Mouse (Mus musculus): ENCODE results near the gene Ptpre.

GRCm38 (mm10) chr7:135639361-135639760 lies 102.1 kb downstream of the Ptpre start:
- no peak for TF ChIP-seq CTCF (IDR thresholded peaks at IDR 0.05; ENCODE audit: borderline replicate concordance, insufficient read depth, low read depth, low read length)
- TF ChIP-seq POLR2A (IDR thresholded peaks at IDR 0.05; ENCODE audit: borderline replicate concordance, insufficient read depth, low read length) = no peak
